Mouse (Mus musculus): ENCODE measurements at regions not wholly inside any gene's neighbourhood (a gene's known extent, or its start where the extent isn't known, plus 50 kb on each side); places are given as distances from the start of the nearest gene placed in this dataset.

- no peak overlapping the region for H3K9ac ChIP-seq (replicated peaks)
- WGBS, result 85% methylated on average over 2 of the region's 2 CpGs
- no peak overlapping the region for H3K27ac ChIP-seq
- H3K9me3 ChIP-seq, result no peaks in the 10 kb centered on the region
- peaks cover 10% of the 10 kb centered on the region; the same call in 1 of the 2 replicates for H3K4me1 ChIP-seq (replicated peaks)
- no peaks in the 10 kb centered on the region for H3K27me3 ChIP-seq
- H3K36me3 ChIP-seq, result no peaks in the 10 kb centered on the region
- no peak for ATAC-seq
- no peak overlapping the region for H3K4me3 ChIP-seq (replicated peaks)
- no peak overlapping the region for H3K4me2 ChIP-seq (replicated peaks)
Observed at GRCm38 (mm10) chr16:77459651-77460050, 142.2 kb downstream of the Gm11146 start.

GRCm38 (mm10) chr16:77444647-77445046, 157.2 kb downstream of the Gm11146 start:
- Histone ChIP-seq H3K27me3 (no peaks in the 10 kb centered on the region), H3K4me3 (replicated peaks) (no peak overlapping the region), H3K27ac (peak overlapping the region; percentile 56; the same call in 1 of the 2 replicates), H3K36me3 (no peaks in the 10 kb centered on the region), H3K9ac (replicated peaks) (no peak overlapping the region), H3K4me2 (replicated peaks) (no peak overlapping the region), H3K9me3 (no peaks in the 10 kb centered on the region), H3K4me1 (replicated peaks) (peaks cover 36% of the 10 kb centered on the region)
- 94% methylated on average over 6 of the region's 6 CpGs for WGBS
- no peak for ATAC-seq

DNA sequence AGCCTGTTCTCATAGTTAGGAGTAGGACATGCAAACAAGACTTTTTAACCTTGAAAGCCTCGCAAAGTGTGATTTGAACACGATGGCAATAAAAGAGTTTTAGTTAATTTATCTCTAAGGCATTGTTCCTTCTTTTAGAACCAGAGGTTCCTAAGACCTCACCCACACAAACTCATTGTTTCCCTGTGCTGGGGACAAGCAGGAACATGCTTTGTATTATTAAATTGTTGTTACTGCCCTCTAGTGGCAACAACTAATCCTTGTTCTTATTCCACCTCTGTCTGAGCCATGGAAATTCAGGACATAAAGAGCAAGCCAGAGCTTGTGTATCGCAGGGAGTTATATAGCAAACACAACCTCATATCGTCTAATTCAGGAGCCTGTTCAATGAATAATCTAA, 157.9 kb downstream of the Gm11146 start:
- WGBS, result 24% methylated on average over 4 of the region's 4 CpGs
- peak overlapping the region; percentile 56; the same call in 1 of the 2 replicates for H3K27ac ChIP-seq

DNA sequence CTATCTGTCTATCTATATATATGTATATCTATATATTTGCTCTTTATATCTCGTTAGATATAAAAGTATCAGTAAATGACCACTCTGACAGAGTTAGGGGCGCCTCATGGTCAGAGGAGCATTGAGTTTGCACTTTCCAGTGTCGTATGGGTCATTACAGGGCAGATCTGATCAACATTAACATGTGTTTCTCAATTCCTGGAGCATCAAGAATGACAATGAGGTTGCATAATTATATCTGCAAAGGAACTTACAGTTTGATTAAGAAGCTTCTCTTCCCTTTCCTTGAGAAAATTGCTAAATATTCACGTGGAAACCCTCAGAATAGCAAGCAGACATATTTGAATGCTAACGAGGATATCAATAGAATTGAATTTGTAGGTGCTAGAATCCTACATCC, 158.6 kb downstream of the Gm11146 start:
- Histone ChIP-seq H3K4me1 (replicated peaks) (peaks cover 36% of the 10 kb centered on the region), H3K4me3 (replicated peaks) (no peak overlapping the region), H3K36me3 (no peaks in the 10 kb centered on the region), H3K9me3 (no peaks in the 10 kb centered on the region), H3K27me3 (no peaks in the 10 kb centered on the region), H3K9ac (replicated peaks) (no peak overlapping the region), H3K4me2 (replicated peaks) (no peak overlapping the region), H3K27ac (peak overlapping the region; percentile 56; the same call in 1 of the 2 replicates)
- 76% methylated on average over 5 of the region's 5 CpGs for WGBS
- ATAC-seq, result no peak

More for the DNA sequence above, 157.9 kb downstream of the Gm11146 start:
- Histone ChIP-seq H3K36me3 (no peaks in the 10 kb centered on the region), H3K4me2 (replicated peaks) (no peak overlapping the region), H3K4me3 (replicated peaks) (no peak overlapping the region), H3K9ac (replicated peaks) (no peak overlapping the region), H3K27me3 (no peaks in the 10 kb centered on the region), H3K4me1 (replicated peaks) (peaks cover 36% of the 10 kb centered on the region), H3K9me3 (no peaks in the 10 kb centered on the region)
- ATAC-seq, result peak; percentile 69

GRCm38 (mm10) chr16:77442866-77443265, 159.0 kb downstream of the Gm11146 start:
- 94% methylated on average over 6 of the region's 6 CpGs for WGBS
- no peaks in the 10 kb centered on the region for H3K27me3 ChIP-seq
- no peak overlapping the region for H3K9ac ChIP-seq (replicated peaks)
- H3K4me2 ChIP-seq (replicated peaks), result no peak overlapping the region
- peaks cover 36% of the 10 kb centered on the region for H3K4me1 ChIP-seq (replicated peaks)
- H3K9me3 ChIP-seq, result no peaks in the 10 kb centered on the region
- H3K4me3 ChIP-seq (replicated peaks), result no peak overlapping the region
- H3K27ac ChIP-seq, result no peak overlapping the region
- no peaks in the 10 kb centered on the region for H3K36me3 ChIP-seq
- no peak for ATAC-seq

DNA sequence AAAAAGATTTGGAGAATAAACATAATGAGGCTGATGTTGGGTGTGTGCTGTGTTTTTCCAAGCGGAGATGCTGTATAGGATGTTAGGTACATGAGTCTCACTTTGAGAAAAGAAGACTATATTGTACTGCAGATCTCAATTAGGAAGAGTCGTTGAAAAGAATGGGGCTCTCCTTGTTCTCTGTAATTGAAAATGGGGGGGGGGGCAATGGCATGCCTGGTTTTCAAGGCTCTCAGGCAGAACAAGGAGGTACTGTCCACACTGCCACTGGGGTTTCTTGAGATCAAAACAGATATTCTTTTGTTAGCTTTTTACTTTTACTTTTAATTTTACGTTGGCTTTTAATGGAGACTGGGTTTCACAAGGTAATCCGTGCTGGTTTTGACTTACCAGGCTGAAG, 170.5 kb downstream of the Gm11146 start:
- H3K9ac ChIP-seq (replicated peaks), result no peak overlapping the region
- peak overlapping the region; percentile 72 for H3K27ac ChIP-seq
- H3K4me3 ChIP-seq (replicated peaks), result no peak overlapping the region
- H3K4me2 ChIP-seq (replicated peaks), result no peak overlapping the region
- no peaks in the 10 kb centered on the region for H3K9me3 ChIP-seq
- H3K36me3 ChIP-seq, result no peaks in the 10 kb centered on the region
- no peak for ATAC-seq
- 41% methylated on average over 4 of the region's 4 CpGs for WGBS
- no peaks in the 10 kb centered on the region for H3K27me3 ChIP-seq
- peaks cover 22% of the 10 kb centered on the region for H3K4me1 ChIP-seq (replicated peaks)

DNA sequence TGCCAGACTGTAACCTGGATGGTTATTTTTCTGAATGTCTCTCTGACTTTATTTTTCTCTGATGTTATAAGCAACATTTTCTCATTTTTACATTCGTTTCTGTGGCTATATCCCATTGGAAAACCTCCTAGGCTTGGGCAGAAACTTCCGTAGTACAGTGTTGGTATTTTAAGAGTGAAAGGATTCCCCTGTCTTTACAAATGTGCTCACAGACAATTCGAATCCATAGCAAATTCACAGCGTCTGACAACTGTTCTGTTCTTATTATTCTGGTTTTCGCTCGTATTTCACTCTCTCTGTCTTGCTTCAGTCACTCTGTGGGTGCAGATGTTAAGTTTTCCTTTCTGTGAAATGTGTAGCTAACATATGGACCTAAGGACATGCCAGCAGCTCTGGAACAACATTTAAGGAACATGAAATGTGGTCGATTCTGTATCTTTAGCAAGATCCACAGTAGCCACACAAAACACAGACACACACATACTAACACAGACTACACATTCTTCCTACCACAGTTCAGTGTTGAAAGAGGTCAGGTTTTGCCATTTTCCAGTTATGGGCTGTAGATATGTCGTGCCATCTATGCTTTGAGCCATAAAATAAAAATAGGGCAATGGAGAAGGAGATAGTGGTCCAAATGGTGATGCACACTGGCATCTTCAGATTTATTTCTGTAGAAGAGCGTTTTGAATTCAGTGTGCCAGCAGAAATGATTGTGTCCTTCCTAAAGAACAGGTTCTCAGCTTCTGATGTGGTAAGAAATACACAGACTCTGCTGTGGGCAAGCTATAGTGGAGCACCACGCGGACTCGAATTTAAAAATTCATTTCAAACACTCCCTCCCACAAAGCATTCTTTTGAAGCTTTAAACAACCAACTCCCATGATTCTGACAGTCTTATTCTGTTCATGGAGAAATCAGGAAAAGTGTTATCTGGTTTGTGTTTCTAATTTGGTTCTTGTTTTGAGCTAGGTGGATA, 179.2 kb downstream of the Gm11146 start:
- H3K4me3 ChIP-seq (replicated peaks), result peak overlapping the region; percentile 57
- peak overlapping the region; percentile 62 for H3K4me2 ChIP-seq (replicated peaks)
- WGBS, result 22% methylated on average over 12 of the region's 12 CpGs
- H3K9me3 ChIP-seq, result no peaks in the 10 kb centered on the region
- H3K36me3 ChIP-seq, result no peaks in the 10 kb centered on the region
- peaks cover 29% of the 10 kb centered on the region for H3K4me1 ChIP-seq (replicated peaks)
- no peak for ATAC-seq
- peak overlapping the region; percentile 76 for H3K9ac ChIP-seq (replicated peaks)
- no peaks in the 10 kb centered on the region for H3K27me3 ChIP-seq
- H3K27ac ChIP-seq, result peak overlapping the region; percentile 99

DNA sequence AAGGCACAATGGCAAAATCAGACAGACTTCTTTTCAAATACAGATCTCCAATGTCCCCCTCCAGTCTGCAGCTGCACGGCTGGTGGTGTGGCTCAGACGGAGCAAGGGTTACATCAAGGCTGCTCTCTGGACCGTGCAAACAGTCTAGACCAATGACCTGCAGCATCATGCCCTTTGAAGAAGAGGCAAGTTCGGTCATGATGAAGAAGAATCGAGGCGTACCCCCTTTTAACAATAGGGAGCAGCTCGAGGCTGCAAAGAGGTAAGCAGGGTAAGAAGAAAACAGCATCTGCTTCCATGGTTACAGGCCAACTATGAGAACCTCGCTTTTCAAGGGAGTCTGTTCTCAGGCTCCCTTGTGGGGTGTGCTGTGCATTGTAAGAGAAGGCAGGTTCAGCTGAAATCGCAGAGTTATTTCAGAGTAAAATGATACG, 180.3 kb downstream of the Gm11146 start:
- Histone ChIP-seq H3K4me2 (replicated peaks) (peak overlapping the region; percentile 62), H3K27me3 (no peaks in the 10 kb centered on the region), H3K9ac (replicated peaks) (peak overlapping the region; percentile 76), H3K4me1 (replicated peaks) (peaks cover 25% of the 10 kb centered on the region), H3K9me3 (no peaks in the 10 kb centered on the region), H3K36me3 (no peaks in the 10 kb centered on the region), H3K27ac (peak overlapping the region; percentile 99), H3K4me3 (replicated peaks) (peak overlapping the region; percentile 57)
- 2% methylated on average over 10 of the region's 10 CpGs for WGBS
- ATAC-seq, result peak; percentile 97

- peaks cover 24% of the 10 kb centered on the region; the same call in 1 of the 2 replicates for H3K4me1 ChIP-seq (replicated peaks)
- peak overlapping the region; percentile 57 for H3K4me3 ChIP-seq (replicated peaks)
- H3K9me3 ChIP-seq, result no peaks in the 10 kb centered on the region
- no peaks in the 10 kb centered on the region for H3K27me3 ChIP-seq
- peak overlapping the region; percentile 99 for H3K27ac ChIP-seq
- peak overlapping the region; percentile 62 for H3K4me2 ChIP-seq (replicated peaks)
- no peak for ATAC-seq
- WGBS, result 7% methylated on average over 6 of the region's 6 CpGs
- H3K36me3 ChIP-seq, result no peaks in the 10 kb centered on the region
- peak overlapping the region; percentile 76 for H3K9ac ChIP-seq (replicated peaks)
Observed at GRCm38 (mm10) chr16:77421001-77421400, 180.9 kb downstream of the Gm11146 start.

DNA sequence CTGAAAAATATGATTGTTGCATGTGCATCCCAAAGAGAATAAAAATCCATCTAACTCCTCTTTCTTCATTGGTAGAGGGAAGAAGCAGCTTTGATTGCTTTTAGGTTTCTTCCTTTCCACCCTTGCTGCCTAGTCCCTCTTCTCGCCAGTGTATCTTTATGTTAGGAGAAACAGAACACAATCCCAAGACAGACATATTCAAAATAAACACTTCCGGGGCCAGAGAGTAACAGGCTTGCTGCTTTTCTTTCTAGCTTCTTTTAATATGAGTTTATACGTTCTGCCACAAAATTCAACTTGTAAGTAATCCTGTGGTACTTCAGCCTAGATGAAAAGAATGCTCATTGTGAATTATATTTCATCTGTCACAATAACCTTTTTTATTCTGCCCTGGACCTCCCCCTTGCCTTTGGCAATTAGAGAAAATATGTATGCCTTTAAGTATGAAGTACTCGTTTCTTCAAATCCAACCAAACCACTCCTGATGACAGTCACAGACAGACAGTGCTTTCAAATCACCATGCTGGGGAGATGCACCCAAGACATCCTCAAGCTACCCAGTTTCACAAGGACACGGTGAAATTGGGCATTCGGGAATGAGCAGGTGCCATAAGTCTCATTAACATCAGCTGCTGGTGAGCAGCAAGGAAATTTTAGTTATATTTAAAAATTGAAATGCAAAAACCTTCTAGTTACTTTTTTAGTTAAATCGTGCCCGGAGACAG, 181.6 kb downstream of the Gm11146 start:
- H3K9me3 ChIP-seq, result no peaks in the 10 kb centered on the region
- no peaks in the 10 kb centered on the region for H3K36me3 ChIP-seq
- peak overlapping the region; percentile 91 for H3K9ac ChIP-seq (replicated peaks)
- peak overlapping the region; percentile 96 for H3K27ac ChIP-seq
- ATAC-seq, result no peak
- peak overlapping the region; percentile 57 for H3K4me3 ChIP-seq (replicated peaks)
- no peaks in the 10 kb centered on the region for H3K27me3 ChIP-seq
- H3K4me1 ChIP-seq (replicated peaks), result peaks cover 18% of the 10 kb centered on the region; the same call in 1 of the 2 replicates
- 12% methylated on average over 8 of the region's 8 CpGs for WGBS
- peak overlapping the region; percentile 65 for H3K4me2 ChIP-seq (replicated peaks)

GRCm38 (mm10) chr16:77419116-77419735, 182.7 kb downstream of the Gm11146 start:
- no peak for ATAC-seq
- no peaks in the 10 kb centered on the region for H3K36me3 ChIP-seq
- 3% methylated on average over 4 of the region's 4 CpGs for WGBS
- H3K27ac ChIP-seq, result peak overlapping the region; percentile 95
- no peaks in the 10 kb centered on the region for H3K27me3 ChIP-seq
- H3K4me1 ChIP-seq (replicated peaks), result peaks cover 18% of the 10 kb centered on the region; the same call in 1 of the 2 replicates
- no peaks in the 10 kb centered on the region for H3K9me3 ChIP-seq
- H3K4me3 ChIP-seq (replicated peaks), result peak overlapping the region; percentile 57
- H3K4me2 ChIP-seq (replicated peaks), result peak overlapping the region; percentile 62
- H3K9ac ChIP-seq (replicated peaks), result peak overlapping the region; percentile 91

All from midbrain, embryonic 13.5 days (tissue).